Mouse (Mus musculus) heart, adult 18-20 months (tissue): ENCODE measurements around the gene Grk4. TPM values are rescaled to one million over a fixed set of nuclear protein-coding genes. Genes with fewer than 3 reads are reported as not detected.

Experiments
- DNase-seq, 2 experiments: peaks; one replicate each; pipeline ENCODE4 v3.0.0; 2021 to 2022; ENCODE audit warnings: mixed read lengths in 1 of 2
- long read RNA-seq, 2 experiments: library from polyadenylated mRNA; stranded (forward); transcript quantifications; one replicate each; pipeline ENCODE4 v2.0.0; 2021
- total RNA-seq, 2 experiments: library from RNA; stranded (reverse); gene quantifications; 2 replicates each; pipeline ENCODE4 v1.2.3; 2021

Grk4 gene
- total RNA-seq = 1 to 10 TPM; 1.0 to 1.7 TPM
- long read RNA-seq, experiment 1, partial matches to known transcripts = 0 of 2 reads
- long read RNA-seq, experiment 1, other reads (novel, unspliced or antisense) = 1 of 2 reads
- long read RNA-seq, experiment 2 = 0 reads

DNA sequence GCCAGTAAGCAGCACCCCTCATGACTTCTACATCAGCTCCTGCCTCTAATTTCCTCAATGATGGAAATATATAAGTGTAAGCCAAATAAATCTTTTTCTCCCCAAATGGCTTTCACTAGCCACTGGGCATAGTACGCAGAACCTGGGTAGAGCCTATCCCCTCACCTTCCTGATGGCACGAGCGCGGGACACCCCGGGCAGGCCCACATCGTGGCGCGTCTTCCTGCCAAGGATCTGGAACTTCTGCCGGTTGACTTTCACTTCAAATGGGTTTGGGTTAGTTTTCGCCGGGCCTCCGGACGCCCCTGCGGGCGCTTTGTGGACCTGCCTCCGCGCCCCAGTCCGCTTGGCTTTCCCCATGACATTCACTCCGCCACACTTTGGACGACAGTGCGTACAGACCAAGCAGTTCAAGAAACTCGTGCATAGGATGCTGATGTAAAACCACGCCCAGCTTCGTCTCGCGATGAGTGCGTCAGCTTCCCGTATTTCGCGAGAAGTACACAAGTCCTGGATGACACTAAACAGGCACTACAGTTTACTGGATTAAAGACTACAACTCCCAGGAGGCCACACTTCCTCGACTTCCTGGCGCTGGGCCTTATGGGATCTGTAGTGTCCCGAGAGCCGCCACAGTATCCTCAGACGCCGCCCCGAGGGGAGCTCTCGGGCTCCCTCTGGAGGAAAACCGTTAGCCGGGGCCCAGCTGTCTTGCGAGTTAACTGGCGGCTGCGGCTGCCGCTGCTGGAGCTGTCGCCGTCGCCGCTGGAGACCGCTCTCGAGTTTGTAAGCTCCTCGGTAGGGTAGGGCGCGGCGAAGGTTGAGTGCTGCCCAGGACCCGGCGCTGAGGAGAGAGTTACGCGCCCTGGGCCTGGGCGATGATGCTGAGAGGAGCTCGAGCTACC lies at the start of gene Grk4, which contains the start of gene Nop14:
Grk4 (plus strand) TSS at position 694 of the 905 bp plus-strand sequence.
Nop14 (minus strand) TSS at position 463 of the 905 bp plus-strand sequence.
- peak; percentile 100 for DNase-seq

DNA sequence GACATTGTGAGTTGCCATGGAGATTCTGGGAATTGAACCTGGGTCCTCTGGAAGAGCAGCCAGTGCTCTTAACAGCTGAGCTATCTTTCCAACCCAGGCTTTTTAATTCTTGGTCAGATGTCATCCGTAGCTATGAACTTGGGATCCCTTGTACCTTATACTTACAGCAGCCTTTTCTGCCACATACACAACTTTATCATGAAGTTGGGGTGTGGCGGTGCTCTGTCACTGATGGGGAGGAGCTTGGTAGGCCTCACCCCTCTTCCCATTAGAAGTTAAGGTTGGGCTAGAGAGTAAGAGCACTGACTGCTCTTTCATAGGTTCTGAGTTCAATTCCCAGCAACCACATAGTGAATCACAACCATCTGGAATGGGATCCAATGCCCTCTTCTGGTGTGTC lies 27.2 kb upstream of the Grk4 start:
- DNase-seq = no peak

DNA sequence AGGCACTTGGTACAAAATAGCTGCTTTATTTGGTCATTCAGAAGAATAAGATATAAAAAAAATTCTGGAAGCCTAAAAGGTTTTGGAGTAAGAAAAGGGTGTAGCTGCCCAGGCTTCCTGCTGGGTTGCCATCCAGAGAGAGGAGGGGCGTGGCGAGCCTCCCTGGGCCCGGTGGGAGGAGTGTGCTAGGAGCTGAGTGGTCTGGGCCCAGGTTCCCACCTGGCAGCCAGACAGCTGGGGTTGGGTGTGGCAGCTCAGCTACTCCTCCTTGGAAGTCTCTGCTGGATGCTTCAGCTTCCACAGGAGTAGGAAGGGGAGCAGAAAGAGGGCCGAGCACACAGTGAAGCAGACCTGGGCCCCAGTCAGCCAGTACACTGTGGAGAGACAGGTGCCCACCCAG lies 26.5 kb upstream of the Grk4 start:
- DNase-seq = peak; percentile 40 to 67

DNA sequence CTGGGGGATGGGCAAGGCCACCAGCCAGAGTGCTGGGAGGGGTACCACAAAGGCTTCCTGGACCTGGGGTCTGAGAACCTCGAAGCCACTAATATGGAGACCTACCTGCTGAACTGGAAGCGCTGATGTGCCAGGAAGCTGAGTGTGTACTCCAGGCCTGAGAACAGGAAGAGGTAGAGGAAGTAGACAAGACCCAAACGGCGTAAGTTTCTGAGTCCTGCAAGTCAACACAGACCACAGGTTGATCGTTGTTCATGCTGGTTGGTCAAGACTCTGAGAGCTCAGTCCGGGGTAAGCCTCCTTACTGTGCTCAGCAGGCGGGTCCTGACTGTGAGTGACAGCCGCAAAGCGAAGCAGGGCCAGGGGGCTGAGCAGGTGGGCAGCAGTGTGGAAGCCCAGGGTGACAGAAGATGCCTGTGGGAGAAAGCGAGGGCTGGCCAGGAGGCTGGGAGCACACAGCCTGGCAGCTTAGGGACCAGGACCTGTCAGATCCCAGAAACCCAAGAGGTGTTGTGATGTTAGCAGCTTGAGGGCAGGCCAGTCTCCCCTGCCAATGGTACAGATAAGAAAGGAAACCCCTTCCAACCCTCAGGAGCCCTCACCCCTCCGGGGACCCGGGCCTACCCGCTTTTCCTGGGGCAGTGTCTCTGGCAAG lies 25.3 kb upstream of the Grk4 start:
- peak in 1 of 2 experiments; percentile 14 for DNase-seq

DNA sequence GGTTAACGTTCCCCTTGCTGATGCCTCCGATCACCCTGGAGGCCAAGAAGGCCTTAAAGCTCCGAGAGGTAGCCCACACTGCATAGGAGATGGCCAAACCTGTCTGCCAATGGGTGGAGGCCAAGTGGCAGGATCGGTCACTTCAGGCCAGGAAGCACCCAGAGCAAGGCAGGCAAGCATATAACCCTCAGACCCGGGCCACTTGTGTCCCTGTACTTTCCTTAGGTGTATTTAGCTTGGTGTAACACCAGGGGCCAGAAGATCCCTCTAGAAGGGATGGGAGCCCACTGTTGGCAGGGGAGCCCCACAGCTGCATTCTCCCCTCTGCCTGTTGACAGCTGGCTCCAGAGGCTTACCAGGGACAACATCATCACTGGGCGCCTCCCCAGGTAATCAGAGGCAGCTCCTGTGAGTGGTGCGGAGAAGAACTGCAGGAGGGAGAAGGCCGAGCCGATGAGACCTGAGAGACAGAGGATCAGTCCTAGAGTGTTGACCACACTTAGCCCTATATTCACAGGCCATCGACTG lies 24.4 kb upstream of the Grk4 start:
- DNase-seq = peak in 1 of 2 experiments; percentile 14

DNA sequence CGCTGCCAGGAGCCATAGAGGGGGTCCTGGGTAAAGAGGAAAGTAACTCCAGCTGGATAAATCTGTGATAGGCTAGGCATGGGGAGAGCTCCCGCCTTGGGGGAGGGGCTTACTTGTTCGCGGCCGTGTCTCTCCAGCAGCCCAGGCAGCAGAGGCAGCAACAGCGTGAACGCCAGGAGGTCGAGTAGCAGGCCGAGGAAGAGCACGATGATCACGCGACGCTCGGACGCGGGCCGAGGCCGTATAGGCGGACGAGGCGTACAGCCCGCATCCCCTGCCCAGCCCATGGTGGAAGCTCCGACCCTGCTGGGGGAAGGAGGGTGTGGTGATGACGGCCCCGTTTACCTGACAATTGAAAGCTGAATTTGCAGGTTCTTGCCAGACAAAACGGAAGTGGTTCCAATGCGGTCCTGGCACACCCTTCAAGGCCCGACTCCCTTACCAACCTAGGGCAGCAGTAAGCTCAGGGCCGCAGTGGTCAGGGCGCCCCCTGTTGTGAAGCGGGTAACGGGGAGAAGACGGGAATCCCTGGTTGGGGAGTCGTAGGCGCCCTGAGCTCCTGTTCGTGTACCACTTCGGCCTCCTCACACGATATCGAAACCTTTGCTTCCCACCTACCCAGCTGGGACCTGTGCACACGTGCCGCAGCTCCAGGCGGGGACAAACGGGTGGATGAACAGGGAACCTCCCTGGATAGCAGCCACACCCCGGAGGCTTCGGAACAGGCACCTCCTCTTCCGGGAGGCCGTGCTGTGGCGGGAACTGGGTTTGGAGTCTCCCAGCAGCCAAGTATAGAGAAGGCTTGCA lies 23.5 kb upstream of the Grk4 start, which contains the start of gene Mfsd10:
Mfsd10 (minus strand) TSS at position 732 of the 807 bp plus-strand sequence.
- peak; percentile 87 to 90 for DNase-seq

DNA sequence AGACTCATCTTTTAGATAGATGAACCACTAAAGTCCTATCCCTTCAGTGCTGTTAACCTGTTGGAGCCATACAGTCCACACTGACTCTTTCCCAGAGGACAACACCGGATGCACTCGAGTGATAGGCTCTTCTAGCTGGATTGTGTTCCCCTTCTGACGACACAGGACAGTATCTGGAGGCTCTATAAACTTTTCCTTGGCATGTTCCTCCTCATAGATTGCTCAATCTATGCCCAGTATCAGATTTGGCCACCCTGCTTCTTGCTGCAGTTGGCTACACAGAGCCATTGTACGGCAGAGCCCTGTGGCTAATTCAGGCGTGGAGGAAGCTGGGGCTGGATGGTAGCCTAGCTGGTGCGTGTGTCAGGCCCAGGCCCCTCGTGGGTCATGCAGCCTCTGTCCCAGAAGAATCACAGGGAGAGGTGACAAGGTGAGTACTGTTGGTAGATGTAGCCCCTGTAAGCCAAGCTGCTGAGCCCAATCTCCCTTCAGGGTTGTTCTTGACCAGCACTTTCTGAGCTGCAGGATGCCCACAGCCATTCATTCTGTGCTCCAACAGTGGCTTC lies 22.5 kb upstream of the Grk4 start:
- no peak for DNase-seq

DNA sequence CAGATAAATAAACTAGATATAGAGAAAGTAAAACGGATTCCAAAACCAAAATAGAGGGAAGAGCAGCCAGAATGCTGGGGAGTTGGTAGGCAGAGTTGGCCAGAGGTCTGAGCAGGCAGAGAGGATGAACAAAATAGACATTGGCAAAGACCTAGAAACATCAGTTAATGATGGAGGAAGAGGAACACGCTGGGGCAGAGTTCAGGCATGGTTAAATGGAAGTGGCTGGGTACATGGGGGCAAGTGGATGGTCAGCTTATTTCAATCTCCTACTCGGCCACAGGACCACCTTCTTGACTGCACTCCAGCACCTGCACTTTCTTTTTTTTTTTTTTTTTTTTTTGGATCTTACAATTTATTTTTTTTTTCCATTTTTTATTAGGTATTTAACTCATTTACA lies 18.2 kb upstream of the Grk4 start:
- DNase-seq = no peak

DNA sequence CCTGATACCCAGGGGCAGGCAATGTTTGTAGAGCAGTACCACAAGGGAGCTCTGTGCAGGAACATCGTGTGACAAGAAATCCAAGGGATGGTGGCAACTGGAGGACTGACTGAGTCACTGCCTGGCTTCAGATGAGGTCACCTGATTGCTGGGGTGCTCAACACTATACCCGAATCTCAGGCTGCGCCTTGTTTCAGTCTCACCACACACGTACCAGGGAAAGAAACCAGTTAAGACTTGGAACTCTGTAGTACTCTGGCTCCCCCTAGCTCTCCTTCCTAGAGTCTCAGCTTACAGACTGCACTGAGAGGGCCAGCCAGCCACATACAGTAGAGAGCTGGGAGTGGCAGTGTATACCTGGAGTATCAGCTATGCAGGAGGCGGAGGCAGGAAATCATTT lies 17.2 kb upstream of the Grk4 start:
- peak; percentile 61 to 62 for DNase-seq

DNA sequence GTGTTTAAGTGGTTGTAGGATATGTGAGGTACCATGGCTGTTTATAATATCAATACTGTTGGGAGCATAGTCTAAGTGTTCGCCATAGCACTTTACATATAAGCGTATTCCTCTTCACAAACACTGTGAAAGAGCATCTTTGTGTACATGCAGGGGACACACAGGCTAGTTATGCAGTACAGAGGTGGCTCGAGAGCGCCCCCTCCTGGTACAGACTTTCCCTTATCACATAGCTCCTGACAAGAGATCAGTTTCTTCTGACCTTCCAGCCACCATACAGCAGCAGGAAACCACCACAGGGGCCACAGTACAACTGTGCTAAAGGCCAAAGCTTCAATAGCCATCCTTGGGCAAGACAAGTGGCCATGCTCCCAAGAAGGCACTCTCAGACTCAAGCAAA lies 12.6 kb upstream of the Grk4 start:
- DNase-seq = peak; percentile 43 to 81

DNA sequence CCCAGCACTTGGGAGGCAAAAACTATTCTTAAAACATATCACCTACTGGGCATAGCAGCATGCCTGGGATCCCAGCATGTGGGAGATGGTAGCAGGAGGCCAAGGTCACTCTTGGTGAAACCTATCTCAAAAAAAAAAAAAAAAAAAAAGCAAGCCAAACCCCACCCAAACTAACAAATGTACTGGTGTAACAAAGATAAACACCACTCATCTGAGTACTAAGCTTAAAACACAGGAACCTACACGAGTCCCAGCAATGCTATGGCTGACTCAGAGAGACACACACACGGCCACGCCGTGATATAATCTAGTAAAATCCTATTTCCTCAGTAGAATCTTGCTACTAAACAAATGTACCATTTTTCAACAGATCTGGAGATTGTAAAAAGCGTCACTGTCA lies 7.2 kb upstream of the Grk4 start:
- DNase-seq = no peak

DNA sequence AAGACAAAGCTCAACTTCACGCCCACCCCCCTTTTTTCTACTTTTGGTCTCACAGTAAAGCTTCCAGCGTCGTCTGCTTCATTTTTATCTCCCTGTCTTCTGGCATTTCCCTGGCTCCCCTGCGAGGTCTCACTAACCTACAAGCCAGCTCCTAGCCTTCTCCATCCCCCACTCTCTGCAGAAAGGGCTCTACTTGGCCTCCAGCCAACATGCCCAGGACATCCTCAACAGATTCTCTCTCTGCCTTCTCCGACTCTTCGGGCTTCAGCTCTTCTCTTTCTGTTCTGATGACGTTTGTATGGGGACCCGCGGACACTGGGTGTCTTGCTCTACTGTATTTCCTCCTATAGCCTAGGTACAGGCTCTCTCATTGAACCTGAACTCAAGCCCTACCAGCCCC lies 5.3 kb upstream of the Grk4 start:
- DNase-seq = no peak

DNA sequence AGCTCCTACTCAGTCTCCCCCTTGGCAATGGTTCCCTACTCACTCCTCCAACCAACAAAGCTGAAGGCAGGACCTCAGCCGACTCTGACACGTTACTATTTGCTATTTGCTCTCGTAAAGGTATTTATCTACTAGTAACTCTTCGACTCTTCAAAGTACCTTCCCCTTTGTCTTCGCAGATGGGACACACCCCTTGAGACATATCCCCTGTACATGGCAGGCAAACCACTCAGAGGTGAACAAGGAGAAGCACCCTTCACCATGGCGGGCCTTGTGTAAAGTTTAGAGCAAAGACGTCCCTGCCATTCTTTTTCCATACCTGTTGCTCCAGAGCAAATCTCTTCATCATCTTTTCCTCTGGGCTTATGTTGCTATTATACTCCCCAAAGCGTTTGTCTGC lies 2.6 kb upstream of the Grk4 start:
- no peak for DNase-seq

DNA sequence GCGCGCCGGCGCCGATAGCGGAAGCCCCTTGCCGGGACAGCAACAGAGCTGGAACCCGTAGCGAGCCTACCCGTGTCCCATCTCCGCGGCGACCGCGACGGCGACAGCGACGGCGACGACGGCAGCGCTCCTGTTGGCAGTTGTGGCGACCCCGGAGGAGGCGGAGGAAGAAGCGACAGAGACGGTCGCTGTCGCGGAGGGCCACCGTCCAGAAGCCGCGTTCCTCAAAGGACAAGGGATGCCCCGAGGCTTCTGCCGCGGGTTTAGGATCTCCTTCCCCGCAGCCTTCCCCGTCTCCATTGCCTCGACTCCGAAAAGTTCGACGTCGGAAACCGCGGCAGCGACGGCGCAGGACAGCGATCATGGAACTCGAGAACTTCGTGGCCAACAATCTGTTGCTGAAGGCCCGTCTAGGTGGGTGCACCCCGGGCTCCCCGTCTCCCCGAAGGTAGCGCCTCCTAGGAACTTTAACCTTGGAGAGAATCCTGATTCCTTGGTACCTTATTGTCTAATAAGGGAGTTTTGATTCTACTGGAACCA lies 482 bp downstream of the Grk4 start:
- DNase-seq = no peak

DNA sequence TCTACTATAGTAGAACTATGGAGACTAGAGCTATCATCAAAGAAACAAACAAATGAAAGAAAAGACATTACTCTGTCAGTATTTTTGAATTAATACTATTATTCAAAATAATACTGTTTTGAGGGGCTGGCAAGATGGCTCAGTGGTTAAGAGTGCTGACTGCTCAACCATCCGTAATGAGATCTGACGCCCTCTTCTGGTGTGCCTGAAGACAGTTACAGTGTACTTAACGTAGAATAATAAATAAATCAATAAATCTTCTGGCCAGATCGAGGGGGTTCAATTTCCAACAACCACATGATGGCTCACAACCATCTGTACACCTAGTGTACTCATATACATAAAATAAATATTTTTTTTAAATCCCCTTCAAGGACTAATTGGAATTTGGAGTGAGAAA lies 1.7 kb downstream of the Grk4 start:
- DNase-seq = no peak

DNA sequence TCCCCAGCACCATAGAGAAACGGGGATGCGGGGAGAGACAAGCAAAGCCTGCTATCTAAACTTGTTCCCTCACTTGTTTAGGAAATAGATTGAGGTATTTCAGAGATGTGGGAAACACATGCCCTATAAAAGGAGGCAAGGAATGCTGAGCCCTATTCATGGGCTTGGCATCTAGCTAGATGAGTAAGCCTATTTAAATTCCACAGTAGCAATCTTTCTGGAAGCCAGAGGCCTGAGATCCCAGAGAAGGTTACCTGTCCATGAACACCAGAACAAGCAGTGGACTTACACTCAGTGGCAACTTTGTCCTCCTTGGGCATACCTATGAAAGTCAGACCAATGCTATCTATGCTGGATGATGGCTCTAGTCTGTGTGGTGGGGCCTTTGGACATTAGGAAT lies 3.1 kb downstream of the Grk4 start:
- DNase-seq = no peak

DNA sequence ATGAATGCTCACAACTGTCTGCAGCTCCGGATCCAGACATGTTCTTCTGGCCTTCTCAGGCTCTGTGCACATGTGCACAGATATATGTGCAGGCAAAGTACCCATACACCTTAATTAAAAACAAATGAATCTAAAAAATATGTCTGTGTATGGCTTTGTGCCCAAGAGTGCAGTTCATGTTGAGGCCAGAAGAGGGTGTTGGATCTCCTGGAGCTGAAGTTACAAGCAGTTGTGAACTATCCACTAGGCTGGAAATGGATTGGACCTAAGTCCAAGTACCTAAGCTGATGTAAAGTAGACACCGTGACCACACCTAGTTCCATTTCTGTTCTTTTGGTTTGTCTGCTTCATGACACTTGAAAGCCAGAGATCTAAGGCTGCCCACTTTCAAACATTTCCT lies 9.3 kb downstream of the Grk4 start:
- no peak for DNase-seq

DNA sequence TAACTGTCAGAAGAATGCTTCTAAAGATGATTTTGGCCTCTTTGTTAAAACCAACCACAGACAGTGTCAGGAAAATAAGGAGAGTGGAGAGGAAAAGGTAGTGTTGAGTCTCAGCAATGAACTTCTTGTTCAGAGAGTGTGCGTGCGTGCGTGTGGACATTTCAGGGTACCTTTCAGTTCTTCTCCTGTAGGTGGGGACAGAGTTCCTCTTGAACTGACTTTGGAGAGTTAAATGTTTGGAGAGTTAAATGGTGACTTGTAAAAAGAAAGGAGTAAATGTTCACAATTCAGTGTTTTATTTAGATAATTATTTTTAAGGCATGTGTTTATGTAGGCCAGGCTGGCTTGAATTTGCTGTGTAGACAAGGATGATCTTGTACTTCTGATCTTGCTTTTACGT lies 10.1 kb downstream of the Grk4 start:
- no peak for DNase-seq

DNA sequence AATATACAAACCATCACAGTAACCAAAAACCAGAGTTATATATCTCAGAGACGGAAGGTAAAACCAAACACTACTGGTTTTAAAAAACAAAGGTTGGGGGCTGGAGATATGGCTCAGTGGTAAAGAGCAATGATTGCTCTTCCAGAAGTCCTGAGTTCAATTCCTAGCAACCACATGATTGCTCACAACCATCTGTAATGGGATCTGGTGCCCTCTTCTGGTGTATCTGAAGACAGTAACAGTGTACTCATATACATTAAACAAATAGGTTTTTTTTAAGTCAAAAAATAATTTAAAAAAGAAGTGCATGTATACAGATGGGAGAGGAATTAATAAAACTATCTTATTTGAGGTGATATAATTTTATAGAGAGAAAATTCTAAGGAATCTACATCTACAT lies 29.7 kb downstream of the Grk4 start:
- no peak for DNase-seq

DNA sequence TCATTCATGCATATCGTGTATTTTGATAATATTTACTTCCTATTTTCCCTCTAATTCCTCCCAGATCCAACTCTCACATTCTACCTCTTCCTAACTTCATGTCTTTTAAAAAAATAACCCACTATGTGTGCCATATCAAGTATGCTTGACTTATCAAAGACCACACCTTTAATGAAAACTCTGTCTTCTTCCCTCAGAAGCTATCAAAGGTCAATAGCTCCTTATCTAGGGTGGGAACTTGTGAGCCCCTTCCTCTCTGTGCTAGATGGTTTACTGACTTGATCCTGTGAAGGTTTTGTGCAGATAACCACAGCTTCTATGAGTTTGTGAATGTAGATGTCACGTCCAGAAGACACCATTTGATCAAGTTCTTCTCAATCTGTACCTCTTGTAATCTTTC lies 32.6 kb downstream of the Grk4 start:
- no peak for DNase-seq

DNA sequence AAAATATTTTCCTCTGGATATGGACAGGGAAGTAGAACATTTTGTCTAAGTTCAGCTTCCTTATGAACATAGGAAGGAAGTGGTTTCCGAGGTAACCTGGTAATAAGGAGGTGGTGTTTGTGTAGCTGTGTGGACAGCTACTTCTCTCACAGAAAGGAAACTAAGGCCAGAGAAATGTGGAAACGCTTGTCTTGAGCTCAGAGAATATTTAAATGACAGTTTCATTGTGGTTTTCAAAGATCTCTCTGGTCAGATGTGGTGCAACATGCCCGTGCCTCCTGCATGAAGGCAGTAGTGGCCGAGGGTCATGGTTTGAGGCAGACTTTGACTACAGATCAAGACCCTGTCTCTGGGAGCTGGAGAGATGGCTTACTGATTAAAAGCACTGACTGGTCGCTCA lies 35.3 kb downstream of the Grk4 start:
- DNase-seq = peak in 1 of 2 experiments; percentile 14
